Mouse (Mus musculus): Measurements from ENCODE around the gene H2-T22.
"Not testable (repeated sequence)": the region's sequence is repeated elsewhere in the genome, so short reads cannot be mapped to it uniquely, and the experiment has no call there.

The H2-T22 gene

DNA sequence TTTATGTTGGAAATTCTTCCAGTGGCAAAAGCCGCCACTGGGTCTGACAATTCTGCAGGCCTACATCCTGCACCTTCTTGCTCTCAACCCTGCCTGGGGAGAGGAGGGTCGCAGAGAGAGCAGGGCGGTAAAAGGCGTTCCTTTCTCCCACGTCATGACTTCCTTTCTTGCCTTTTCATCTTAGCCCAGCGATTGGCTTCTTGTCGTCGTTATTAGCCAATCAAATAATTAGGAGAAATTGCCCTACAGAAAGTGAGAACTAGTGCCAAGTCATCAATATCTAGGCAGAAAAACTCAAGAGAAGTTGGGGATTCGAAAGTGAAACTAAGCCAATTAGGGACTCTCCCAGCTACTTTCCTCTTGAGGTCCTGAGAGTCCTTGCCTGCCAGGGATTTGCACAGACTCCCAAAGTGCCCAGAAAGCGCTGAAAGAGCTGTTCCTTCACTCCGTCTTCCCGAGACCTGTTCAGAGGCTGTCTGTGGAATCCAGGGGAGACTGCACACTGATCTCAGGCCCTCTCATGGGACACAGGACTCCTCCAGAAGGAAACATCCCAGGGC is at the start of gene H2-T22, which contains the start of gene Gm6034:
H2-T22 (minus strand) TSS at position 138 of the 560 bp plus-strand sequence.
Gm6034 (plus strand) TSS at position 352 of the 560 bp plus-strand sequence.
- peak; percentile 81 for DNase-seq (ENCODE audit: low spot score)

DNA sequence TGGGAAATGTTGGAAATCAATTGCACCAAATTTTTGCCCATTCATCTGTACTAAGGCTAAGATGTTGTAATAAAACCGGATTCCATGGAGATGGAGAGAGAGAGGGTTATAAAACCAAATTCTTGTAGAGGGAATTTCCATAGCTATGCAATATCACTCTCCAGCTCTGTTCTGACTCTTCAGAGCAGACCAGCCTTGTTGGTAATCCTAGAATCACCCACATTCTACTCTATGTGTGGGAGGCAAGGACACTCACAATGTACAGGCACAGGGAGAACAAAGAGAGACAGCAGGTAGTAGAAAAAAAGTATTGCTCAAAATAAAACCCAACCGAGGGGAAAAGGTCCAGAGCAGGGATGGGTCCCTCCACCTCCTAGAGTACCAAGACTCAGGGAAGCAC is 49.4 kb upstream of the H2-T22 start:
- DNase-seq (ENCODE audit: low spot score): not testable (repeated sequence)

DNA sequence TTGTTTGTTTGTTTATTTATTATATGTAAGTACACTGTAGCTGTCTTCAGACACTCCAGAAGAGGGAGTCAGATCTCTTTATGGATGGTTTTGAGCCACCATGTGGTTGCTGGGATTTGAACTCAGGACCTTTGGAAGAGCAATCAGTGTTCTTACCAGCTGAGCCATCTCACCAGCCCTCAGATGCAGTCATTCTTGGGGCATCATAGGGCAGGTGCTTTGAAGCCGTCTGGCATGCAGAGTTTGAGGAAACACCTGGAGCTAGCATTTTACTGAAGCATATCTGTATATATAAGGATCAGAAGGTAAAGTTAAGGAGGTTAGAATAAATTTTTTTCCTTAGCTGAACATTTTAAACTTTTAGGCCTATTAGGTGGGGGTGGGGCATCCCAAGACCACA is 43.4 kb upstream of the H2-T22 start:
- DNase-seq (ENCODE audit: low spot score): not testable (repeated sequence)

DNA sequence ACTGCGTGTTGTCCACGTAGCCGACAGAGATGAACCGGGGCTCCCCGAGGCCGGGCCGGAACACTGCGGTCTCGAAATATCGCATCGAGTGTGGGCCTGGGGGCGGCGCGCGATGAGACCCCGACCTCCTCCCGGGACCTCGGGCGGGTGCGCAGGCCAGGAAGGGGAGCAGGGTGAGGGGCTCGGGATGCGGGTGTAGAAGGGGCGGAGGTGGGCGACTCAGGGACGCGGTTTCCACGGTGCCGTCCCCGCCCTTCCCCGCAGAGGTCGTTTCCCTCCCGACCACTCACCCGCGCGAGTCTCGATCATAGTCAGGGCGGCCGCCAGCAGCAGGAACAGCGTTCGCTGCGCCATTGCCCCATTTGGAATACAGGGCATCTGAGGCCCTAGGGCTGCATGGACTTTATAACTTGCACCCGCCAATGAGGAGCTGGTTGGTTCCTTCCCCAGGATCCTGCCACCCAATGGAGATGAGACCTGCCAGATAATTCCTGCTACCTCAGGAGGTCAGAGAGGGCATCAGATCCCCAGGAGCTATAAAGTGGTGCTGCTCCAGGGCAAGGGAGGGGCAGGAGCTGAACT is 41.4 kb upstream of the H2-T22 start:
- no peak for DNase-seq (ENCODE audit: low spot score)

DNA sequence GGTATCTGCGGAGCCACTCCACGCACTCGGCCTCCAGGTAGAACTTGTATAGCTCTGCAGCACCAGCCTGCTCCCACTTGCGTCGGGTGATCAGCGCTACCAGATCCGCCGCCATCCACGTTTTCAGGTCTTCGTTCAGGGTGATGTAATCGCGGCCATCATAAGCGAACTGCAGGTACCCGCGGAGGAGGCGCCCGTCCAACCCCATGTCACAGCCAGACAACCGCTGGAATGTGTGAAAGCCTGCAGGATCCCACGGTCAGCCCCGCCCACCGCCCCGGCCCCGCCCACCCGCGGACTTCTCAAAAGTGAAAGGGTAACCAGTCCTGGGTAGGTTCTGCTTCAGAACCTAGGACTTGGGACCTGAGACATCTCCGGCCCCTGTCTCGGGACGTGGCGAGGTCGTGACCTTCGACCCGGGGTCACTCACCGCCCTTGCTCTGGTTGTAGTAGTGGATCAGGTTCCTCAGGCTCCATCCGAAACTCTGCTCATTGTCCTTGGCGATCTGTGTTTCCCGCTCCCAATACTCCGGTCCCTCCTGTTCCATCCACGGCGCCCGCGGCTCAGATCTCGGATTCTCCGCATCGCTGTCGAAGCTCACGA is 40.8 kb upstream of the H2-T22 start:
- DNase-seq (ENCODE audit: low spot score): no peak

DNA sequence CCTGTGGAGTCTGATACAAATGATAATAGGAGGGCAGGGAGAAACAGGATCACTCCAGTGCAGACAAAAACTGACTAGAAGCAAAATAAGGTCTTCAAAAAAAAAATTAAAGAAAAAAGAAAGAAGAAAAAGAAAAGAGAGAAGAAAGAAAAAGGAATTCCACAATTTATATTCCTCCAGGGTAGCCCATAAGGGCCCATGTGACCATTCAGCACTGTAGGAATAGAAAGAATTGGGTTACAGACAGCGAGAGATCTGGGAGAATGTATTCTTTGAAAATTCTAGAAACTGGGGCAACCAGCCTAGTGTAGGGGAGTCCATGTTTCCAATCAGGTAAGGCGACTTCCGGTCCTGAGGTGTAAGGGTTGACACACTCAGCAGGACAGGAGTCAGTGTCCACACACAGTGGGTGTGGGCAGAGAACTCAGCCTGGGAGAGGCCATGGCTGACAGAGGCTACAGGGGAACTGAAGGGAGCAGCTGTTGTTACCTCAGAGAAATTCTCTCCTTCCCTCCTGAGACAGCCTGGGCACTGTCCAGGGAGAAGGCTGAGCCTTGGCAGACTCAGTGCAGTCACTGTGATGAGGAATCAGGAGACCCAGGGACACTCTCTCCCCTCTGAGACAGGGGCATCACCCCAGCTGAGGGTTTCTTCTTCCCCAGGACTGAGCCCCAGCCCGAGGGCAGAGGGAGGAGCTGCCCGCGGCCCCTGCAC is 40.1 kb upstream of the H2-T22 start:
- not testable (repeated sequence) for DNase-seq (ENCODE audit: low spot score)

DNA sequence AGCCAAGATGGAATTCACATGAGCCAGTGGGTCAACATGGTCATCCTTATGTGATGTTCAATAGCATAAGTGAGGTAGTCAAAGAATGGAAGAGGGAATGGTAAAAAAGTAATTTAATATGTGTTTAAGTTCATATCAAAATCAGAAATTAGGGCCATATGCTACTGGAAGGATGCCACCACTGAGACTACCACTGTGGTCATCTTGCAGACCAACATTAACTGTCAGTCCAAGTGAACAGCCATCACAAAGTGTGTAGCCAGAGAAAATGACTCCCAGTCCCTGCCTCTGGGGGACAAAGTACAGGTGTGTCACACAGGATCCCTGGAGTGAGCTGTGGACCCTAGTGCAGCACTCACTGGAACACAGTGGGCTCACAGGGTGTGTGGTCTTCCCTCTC is 39.4 kb upstream of the H2-T22 start:
- not testable (repeated sequence) for DNase-seq (ENCODE audit: low spot score)

DNA sequence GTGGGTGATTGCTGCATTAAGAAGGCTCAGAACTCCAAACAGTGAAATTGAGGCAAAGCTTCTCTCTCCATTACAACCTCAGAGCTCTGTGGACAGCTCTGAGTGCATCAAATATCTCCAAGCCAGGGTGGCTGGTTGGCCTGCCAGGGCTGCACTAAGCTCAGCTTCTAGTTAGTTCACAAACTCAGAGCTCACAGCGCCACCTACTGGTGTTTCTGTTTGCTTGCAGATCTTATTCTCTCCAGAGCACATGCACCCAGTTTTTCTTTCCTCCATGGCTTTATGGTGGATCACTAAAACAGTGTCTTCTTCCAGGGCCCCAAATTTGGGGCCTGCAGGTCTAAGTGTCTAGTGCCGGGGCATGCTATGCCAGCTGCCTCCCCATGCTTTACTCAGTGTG is 18.3 kb upstream of the H2-T22 start:
- peak; percentile 76 for DNase-seq (ENCODE audit: low spot score)

DNA sequence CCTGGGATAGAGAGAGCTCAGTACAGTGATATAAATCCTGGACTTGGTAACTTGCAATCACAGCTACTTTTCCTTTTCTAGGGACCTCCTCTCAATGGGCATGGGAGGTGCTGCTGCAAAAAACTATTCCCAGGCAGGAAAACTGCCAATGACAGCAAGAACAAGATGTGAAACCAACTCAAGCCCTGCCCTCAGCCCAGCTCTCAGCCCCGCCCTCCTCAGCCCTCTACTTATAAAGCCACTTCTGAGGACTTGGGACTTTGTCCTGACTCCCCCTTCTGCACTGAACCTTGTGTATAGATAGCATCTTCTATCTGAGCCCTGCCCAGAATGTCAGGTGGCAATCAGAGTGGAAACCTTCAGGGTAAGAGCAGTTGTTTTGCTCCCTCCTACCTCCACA is 15.8 kb upstream of the H2-T22 start, which contains the start of gene Gm11127:
Gm11127 (minus strand) TSS at position 10 of the 400 bp plus-strand sequence.
- DNase-seq (ENCODE audit: low spot score): not testable (repeated sequence)

DNA sequence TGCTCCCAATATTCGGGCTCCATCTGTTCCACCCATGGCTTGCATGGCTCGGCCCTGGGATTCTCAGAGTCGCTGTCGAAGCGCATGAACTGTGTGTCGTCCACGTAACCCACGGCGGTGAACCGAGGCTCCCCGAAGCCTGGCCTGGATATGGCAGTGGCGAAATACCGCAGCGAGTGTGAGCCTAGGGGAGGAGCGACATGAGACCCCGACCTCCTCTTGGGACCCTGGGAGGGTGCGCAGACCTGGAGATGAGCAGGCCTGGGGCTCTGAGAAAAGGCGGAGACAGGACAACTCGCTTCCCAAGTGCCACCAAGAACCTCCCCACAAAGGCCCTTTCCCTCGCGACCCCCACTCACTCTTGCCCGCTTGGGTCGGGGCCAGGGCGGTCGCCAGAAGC is 15.4 kb upstream of the H2-T22 start:
- not testable (repeated sequence) for DNase-seq (ENCODE audit: low spot score)

DNA sequence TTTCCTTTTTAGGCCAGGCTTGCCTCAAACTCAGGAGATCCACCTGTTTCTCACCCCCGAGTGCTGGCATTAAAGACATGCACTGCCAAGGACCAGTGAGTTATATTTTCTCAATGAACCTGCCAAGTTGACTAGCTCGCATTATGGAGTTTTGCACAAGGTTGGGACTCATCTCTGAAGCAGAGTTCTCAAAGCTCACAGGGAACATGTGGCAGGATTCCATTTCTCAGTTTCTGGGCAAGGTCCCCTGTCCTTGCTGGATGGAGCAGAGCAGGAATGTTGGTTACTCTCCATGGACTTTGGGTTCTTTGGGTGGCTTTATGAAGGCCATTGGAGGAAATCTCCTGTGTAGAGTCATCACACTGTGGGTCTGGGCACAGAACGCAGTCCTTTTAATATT is 739 bp upstream of the H2-T22 start:
- no peak for DNase-seq (ENCODE audit: low spot score)

DNA sequence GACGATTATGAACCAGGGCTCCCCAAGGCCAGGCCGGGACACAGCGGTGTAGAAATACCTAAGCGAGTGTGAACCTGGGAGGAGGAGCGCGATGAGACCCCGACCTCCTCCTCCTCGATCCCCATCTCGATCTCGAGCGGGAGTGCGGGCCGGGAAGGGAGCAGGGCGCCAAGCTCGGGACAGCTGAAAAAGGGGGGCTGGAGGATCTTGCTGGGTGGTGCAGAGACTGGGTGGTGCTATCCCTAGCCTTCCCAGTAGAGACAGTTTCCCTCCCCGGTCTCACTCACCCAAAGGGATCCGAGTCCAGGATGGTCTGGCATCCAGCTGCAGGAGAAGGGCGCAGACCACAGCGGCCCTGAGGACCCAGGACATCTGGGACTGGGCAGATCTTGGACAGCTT is 492 bp downstream of the H2-T22 start:
- DNase-seq (ENCODE audit: low spot score): not testable (repeated sequence)

DNA sequence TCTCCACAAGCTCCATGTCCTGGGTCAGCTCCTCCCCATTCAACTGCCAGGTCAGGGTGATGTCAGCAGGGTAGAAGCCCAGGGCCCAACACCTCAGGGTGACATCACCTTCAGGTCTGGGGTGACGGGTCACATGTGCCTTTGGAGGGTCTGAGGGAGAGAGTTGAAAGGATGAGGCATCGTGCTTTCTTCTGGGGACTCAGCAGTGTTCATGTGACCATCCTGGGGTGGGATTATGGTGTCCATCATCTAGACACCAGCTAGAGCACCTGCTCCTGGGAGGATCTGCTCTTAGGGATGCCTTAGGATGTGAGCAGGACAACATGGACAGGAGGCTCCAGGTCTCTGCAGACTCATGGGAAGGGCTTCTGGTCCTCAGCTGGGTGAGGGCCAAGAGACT is 1.9 kb downstream of the H2-T22 start:
- not testable (repeated sequence) for DNase-seq (ENCODE audit: low spot score)

DNA sequence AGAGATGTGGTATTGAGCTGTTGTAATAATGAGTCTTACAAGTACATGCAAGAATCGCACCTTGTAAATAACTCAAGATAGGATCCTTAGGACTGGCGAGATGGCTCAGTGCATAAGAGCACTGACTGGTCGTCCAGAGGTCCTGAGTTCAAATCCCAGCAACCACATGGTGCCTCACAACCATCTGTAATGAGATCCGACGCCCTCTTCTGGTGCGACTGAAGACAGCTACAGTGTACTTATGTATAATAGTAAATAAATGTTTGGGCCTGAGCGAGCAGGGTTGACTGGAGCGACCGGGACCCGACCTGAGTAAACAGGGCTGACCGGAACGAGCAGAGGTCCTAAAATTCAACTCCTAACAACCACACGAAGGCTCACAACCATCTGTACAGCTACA is 6.4 kb downstream of the H2-T22 start:
- not testable (repeated sequence) for DNase-seq (ENCODE audit: low spot score)

DNA sequence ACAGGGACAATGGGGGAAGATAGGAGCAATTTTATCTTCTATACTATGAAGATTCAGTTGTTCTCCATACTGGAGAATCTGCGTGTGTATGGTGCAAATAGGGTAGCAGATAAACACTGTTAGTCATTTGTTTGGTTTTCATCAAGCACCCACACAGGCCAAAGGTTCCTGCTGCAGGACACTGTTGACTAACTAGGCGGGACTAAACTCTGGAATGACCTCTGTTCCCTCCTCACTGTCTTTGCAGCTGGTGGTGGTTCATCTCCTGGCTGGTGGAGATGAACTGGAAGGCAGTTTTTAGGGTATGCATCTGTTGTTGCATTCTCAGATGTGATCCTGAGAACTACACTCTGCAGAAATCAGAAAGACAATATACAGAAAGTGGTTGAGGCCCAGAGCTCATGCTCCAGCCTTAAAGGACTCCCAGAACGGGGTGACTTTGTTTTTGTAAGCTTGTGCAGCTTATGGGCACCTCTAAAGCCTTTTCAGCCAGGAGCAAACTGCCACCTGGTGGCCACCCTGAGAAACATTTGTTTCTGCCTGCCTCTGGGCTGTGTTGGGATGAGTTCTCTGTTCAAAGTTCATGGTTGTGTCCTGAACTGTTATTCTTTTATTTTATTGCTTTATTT is 7.4 kb downstream of the H2-T22 start:
- DNase-seq (ENCODE audit: low spot score): not testable (repeated sequence)

DNA sequence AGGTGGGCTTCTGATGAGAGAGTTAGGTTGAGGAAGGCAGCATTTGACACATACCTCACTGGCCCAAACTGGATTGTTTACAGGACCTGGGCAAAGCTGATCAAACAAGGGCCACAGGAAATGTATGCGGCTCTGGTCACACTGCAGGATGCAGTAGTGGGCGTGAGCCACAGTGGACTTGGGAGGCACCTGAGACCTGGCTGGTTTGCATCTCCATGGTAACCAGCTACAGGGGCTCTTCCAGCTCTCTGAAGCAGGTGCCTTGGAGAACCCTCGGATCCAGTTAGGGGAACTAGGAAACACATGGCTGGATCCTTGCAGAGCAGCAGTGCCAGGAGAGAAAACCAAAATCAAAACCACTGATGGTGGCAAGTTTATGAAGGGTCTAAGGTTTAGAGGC is 8.0 kb downstream of the H2-T22 start:
- DNase-seq (ENCODE audit: low spot score): not testable (repeated sequence)

DNA sequence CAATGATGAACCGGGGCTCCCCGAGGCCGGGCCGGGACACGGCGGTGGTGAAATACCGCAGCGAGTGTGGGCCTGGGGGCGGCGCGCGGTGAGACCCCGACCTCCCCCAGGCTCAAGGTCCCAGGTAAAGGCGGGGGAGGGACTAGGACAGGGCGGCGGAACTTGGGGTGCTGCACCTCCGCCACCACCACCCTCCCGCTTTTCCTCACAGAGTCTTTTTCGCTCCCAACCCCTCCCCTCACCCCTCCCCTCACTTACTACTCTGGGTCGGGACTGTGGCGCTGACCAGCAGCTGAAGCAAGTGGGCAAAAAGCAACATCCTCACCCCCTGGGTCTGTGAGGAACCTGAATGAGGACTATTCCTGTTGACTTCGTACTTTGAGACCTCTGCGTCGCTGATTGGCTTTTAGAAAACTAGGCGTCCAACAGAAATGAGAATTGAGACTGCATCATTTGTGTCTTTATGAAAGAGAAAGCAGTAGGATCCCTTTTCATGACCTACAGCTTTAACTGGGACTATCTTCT is 10.1 kb downstream of the H2-T22 start, which contains the start of gene H2-T23:
H2-T23 (minus strand) TSS at position 505 of the 525 bp plus-strand sequence.
- DNase-seq (ENCODE audit: low spot score): not testable (repeated sequence)

DNA sequence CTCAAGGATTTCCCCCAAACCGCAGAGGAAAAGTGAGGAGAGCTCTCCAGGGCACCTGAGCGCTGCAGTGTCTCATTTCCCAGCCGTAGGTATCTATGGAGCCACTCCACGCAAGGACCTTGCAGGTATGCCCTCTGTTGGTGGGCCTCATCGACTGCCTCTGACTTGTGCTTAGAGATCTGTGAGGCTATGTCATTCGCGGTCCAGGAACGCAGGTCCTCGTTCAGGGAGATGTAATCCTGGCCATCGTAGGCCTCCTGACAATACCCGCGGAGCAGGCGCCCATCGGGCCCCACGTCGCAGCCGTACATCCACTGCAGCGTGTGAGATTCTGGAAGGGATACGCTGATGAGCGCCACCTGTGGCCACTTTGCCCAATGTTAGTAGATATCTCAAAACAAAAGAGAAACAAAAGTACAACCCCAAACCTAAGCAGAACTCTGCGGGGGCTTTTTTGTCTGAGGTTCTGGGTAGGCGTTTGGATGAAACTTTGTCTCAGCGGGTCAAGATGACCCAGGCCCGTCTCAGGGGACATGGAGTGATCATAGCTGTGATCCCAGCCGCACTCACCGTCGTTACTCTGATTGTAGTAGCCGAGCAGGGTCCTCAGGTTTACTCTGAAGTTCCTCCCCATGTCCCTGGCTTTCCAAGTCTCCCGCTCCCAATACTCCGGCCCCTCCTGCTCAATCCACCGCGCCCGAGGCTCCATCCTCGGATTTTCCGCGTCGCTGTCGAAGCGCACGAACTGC is 10.8 kb downstream of the H2-T22 start:
- not testable (repeated sequence) for DNase-seq (ENCODE audit: low spot score)

DNA sequence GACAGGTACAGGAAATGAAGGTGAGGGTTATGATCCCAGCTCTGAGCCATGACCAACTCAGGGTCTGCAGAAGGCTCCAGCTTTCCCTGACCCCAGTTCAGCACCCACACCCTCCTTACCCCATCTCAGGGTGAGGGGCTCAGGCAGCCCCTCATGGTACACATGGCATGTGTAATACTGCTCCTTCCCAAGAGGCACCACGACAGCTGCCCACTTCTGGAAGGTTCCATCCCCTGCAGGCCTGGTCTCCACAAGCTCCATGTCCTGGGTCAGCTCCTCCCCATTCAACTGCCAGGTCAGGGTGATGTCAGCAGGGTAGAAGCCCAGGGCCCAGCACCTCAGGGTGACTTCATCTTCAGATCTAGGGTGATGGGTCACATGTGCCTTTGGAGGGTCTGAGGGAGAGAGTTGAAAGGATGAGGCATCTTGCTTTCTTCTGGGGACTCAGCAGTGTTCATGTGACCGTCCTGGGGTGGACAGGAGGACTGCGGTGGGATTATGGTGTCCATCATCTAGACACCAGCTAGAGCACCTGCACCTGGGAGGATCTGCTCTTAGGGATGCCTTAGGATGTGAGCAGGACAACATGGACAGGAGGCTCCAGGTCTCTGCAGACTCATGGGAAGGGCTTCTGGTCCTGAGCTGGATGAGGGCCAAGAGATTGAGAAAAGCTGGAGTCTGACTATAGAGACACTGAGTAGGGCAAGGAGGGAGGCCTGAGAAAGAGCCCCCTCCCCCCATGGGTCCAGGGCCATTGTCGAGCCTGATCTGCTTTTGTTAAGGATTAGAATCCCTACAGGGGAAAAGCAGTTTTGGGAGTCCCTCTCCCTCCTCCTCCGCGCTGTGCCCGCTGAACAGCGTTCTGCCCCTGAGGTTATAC is 11.6 kb downstream of the H2-T22 start:
- DNase-seq (ENCODE audit: low spot score): not testable (repeated sequence)

DNA sequence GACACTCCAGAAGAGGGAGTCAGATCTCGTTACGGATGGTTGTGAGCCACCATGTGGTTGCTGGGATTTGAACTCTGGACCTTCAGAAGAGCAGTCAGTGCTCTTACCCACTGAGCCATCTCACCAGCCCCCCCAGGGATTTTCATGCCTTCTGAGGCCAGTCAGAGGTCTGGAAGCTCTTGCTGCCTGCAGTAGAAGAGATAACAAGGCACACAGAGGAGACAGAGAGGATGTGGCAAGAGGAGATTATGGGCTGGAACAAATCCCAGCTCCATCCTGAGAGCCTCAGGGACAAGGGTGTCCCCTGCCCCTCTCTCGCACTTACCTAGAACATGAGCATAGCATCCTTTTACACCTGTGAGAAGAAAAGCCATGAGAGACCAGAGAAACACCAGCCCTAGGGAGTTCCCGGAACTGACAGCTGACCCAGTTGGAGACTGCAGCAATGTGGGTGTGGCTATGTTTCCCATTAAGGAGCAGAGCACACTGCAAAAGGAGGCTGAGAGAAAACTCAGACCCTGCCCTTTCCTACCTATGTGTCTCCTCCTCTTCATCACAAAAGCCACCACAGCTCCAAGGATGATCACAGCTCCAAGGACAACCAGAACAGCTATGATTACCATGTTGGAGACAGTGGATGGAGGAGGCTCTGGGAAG is 12.4 kb downstream of the H2-T22 start:
- not testable (repeated sequence) for DNase-seq (ENCODE audit: low spot score)
